Mouse (Mus musculus) G1E (cell line): ENCODE data around the gene Cap2. TPM values are rescaled to one million over a fixed set of nuclear protein-coding genes. Genes with fewer than 3 reads are reported as not detected.

Experiments used
- ATAC-seq: 2 replicates; pipeline ENCODE4 v1.8.0; 2016; ENCODE audit warnings: mild to moderate bottlenecking; ENCODE audit not compliant: insufficient number of reproducible peaks, poor library complexity, low FRiP score, severe bottlenecking; ENCODE audit errors: extremely low read depth
- DNase-seq: peaks from one replicate; pipeline ENCODE4 v3.0.0; 2012; ENCODE audit warnings: low spot score
- H3K27me3 ChIP-seq: 2 replicates; pipeline ENCODE4 v1.6.1; 2012; ENCODE audit warnings: mild to moderate bottlenecking, low read length, inconsistent platforms; ENCODE audit not compliant: insufficient read depth
- H3K36me3 ChIP-seq: replicated peaks from 2 replicates; pipeline ENCODE3; 2012; ENCODE audit warnings: mild to moderate bottlenecking, inconsistent platforms
- H3K4me1 ChIP-seq: 2 replicates; pipeline ENCODE4 v1.6.1; 2012; ENCODE audit warnings: low read depth, low read length, inconsistent platforms, mixed read lengths; ENCODE audit not compliant: insufficient read depth
- H3K4me3 ChIP-seq: 2 replicates; pipeline ENCODE4 v1.5.1; 2012; ENCODE audit warnings: low read depth, mild to moderate bottlenecking, inconsistent platforms, low read length, moderate library complexity, mixed read lengths
- H3K9me3 ChIP-seq: replicated peaks from 2 replicates; pipeline ENCODE4 v1.6.1; 2012; ENCODE audit warnings: inconsistent platforms
- CTCF ChIP-seq: IDR thresholded peaks from 2 replicates; pipeline ENCODE4 v1.5.1; 2012; ENCODE audit warnings: low read depth, low read length, inconsistent platforms, mixed read lengths
- GATA1 ChIP-seq: IDR thresholded peaks from 2 replicates; pipeline ENCODE4 v1.6.1; 2012; ENCODE audit warnings: borderline replicate concordance, low read length, inconsistent platforms, mixed read lengths
- GATA2 ChIP-seq: IDR thresholded peaks from 2 replicates; pipeline ENCODE4 v1.6.1; 2012; ENCODE audit warnings: low read depth, low read length, inconsistent platforms, borderline replicate concordance
- POLR2AphosphoS5 ChIP-seq: IDR thresholded peaks from 2 replicates; pipeline ENCODE4 v1.6.1; 2012; ENCODE audit warnings: low read depth, low read length, inconsistent platforms; ENCODE audit not compliant: insufficient replicate concordance
- TAL1 ChIP-seq: conservative IDR thresholded peaks from 2 replicates; pipeline ENCODE4 v1.6.1; 2012; ENCODE audit warnings: low read depth, low read length, inconsistent platforms, mixed read lengths
- polyA plus RNA-seq: library from polyadenylated mRNA; stranded (reverse); fragments of >175 nt; gene quantifications from 2 replicates; pipeline ENCODE4 v1.2.3, GENCODE M21; 2012
- total RNA-seq, 2 experiments: library from RNA; stranded (forward) in 1 of 2; stranded (reverse) in 1 of 2; fragments of 200-1000 nt in 1 of 2; fragments of >200 nt in 1 of 2; fragmentation: Nextera tagmentation in 1 of 2; gene quantifications; 2 replicates each; pipeline ENCODE4 v1.2.3; 2014 to 2017

The Cap2 gene
- total and polyA plus RNA-seq, 3 experiments, result 0.05 TPM; not detected in 2

- Histone ChIP-seq H3K4me1 (no peaks in the 10 kb centered on the region), H3K36me3 (no peaks in the 10 kb centered on the region), H3K4me3 (no peak overlapping the region), H3K27me3 (peaks cover 5% of the 10 kb centered on the region; the same call in 1 of the 2 replicates), H3K9me3 (no peaks in the 10 kb centered on the region)
- TF ChIP-seq CTCF (no peak), POLR2AphosphoS5 (no peak), GATA1 (no peak)
- DNase-seq (no peak), ATAC-seq (no peak)
Observed at GRCm38 (mm10) chr13:46530546-46530945, 28.9 kb downstream of the Cap2 start.

DNA sequence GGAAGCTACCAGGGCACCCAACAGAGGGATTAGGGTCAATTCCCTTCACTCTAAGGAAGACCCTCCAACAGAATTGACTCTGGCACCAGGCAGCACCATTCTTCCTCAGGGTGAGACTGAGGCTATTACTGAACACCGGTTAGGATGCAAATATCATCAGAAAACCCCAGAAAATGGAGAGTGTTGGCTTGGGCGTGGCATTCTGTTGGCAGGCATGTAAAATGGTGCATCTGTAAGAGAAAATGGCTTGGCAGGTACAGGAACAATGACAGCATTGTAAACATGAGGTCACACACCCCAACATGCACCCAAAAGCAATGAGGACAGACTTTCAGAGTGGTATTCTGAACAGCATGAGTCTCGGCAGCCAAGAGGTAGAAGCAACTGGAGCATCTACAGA lies 30.0 kb downstream of the Cap2 start:
- DNase-seq (no peak), ATAC-seq (no peak)
- TF ChIP-seq TAL1 (no peak), GATA1 (no peak), CTCF (no peak), GATA2 (no peak), POLR2AphosphoS5 (no peak)
- H3K4me1 ChIP-seq, result no peaks in the 10 kb centered on the region
- peaks cover 7% of the 10 kb centered on the region for H3K27me3 ChIP-seq
- H3K36me3 ChIP-seq, result no peaks in the 10 kb centered on the region
- no peak overlapping the region for H3K4me3 ChIP-seq
- H3K9me3 ChIP-seq, result no peaks in the 10 kb centered on the region

- no peaks in the 10 kb centered on the region for H3K36me3 ChIP-seq
- no peaks in the 10 kb centered on the region for H3K9me3 ChIP-seq
- H3K4me3 ChIP-seq, result no peak overlapping the region
- no peak for DNase-seq
- no peak for TF ChIP-seq POLR2AphosphoS5
- TF ChIP-seq GATA1, result no peak
- TF ChIP-seq TAL1, result no peak
- TF ChIP-seq CTCF, result no peak
- TF ChIP-seq GATA2, result no peak
- peaks cover 8% of the 10 kb centered on the region for H3K27me3 ChIP-seq
- H3K4me1 ChIP-seq, result no peaks in the 10 kb centered on the region
- ATAC-seq, result no peak
Observed at GRCm38 (mm10) chr13:46532276-46532675, 30.6 kb downstream of the Cap2 start.

GRCm38 (mm10) chr13:46533342-46534129 lies 31.9 kb downstream of the Cap2 start:
- TF ChIP-seq GATA2 (no peak), GATA1 (no peak), CTCF (no peak), POLR2AphosphoS5 (no peak)
- DNase-seq (no peak), ATAC-seq (no peak)
- H3K36me3 ChIP-seq, result no peaks in the 10 kb centered on the region
- H3K4me3 ChIP-seq, result no peak overlapping the region
- no peaks in the 10 kb centered on the region for H3K4me1 ChIP-seq
- peaks cover 8% of the 10 kb centered on the region for H3K27me3 ChIP-seq
- no peaks in the 10 kb centered on the region for H3K9me3 ChIP-seq

DNA sequence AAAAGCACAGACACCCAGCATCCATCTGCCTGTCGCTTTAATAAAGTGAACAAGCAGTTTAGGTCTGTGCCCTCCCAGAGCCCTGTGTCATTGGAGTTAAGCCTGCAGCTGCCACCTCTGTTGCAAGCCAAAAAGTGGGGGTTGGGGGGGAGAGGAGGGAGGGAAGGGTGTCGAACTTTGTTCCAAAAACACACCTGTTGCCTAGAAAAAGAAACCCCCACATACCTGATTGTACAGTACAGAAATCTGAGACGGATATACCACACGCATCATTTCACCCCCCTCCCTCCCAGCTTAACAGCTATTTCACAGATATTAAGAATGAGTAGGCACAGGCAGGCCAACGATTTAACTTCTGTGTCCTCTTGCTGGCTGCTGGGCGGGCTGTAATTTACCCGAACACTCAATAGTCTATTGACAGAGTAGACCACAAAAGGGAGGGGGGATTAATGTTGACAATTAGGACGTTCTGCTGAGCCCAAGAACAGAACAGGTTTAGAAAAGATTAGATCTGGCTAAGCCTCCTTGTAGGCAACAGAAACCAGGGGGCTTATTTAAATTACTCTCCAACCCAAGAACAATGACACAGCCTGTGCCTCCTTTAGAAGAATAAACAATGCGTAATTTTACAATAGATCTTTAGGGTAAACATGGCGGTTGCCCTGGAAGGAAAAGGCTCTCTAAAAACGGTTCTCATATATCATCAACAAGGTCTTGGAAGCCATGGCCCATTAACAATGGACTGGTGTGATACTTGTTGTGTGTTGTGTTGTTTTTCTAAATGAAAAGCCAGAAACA lies 32.7 kb downstream of the Cap2 start:
- H3K9me3 ChIP-seq, result no peaks in the 10 kb centered on the region
- ATAC-seq (no peak), DNase-seq (no peak)
- TF ChIP-seq CTCF (no peak), GATA1 (no peak)
- H3K27me3 ChIP-seq, result peaks cover 8% of the 10 kb centered on the region
- H3K4me3 ChIP-seq, result no peak overlapping the region
- H3K4me1 ChIP-seq, result no peaks in the 10 kb centered on the region
- H3K36me3 ChIP-seq, result no peaks in the 10 kb centered on the region

- DNase-seq, result no peak
- no peaks in the 10 kb centered on the region for H3K36me3 ChIP-seq
- no peaks in the 10 kb centered on the region for H3K9me3 ChIP-seq
- no peak for ATAC-seq
- TF ChIP-seq POLR2AphosphoS5, result no peak
- TF ChIP-seq GATA1, result no peak
- no peak for TF ChIP-seq GATA2
- TF ChIP-seq CTCF, result no peak
- no peak for TF ChIP-seq TAL1
- H3K27me3 ChIP-seq, result peaks cover 3% of the 10 kb centered on the region; the same call in 1 of the 2 replicates
- H3K4me3 ChIP-seq, result no peak overlapping the region
- H3K4me1 ChIP-seq, result no peaks in the 10 kb centered on the region
Observed at GRCm38 (mm10) chr13:46534969-46535785, 33.5 kb downstream of the Cap2 start.
